Mouse (Mus musculus): ENCODE results near the gene Rassf1. TPM values are rescaled to one million over a fixed set of nuclear protein-coding genes. Genes with fewer than 3 reads are reported as not detected.
"Not testable (repeated sequence)": the region's sequence is repeated elsewhere in the genome, so short reads cannot be mapped to it uniquely, and the experiment has no call there.

The Rassf1 gene
- polyA plus RNA-seq, 1 experiment from 2014 or later = 68.9 TPM

- peak; percentile 80 for ATAC-seq (ENCODE audit: low FRiP score, low TSS enrichment)
- peaks cover 52% of the 10 kb centered on the region for H3K4me1 ChIP-seq (ENCODE audit: insufficient read depth, low read length)
- peak overlapping the region; percentile 58 for H3K4me2 ChIP-seq (replicated peaks; ENCODE audit: low read depth, low read length)
- WGBS = under 1% methylated on average over 41 of the region's 41 CpGs
- H3K27me3 ChIP-seq (ENCODE audit: insufficient read depth, low read length) = no peaks in the 10 kb centered on the region
- peak overlapping the region; percentile 85 for H3K9ac ChIP-seq (replicated peaks; ENCODE audit: low read length)
- peak overlapping the region; percentile 96 for H3K27ac ChIP-seq (ENCODE audit: low read length)
- no peaks in the 10 kb centered on the region for H3K9me3 ChIP-seq (ENCODE audit: low read length)
- peaks cover 39% of the 10 kb centered on the region for H3K36me3 ChIP-seq (ENCODE audit: insufficient read depth, low read length)
- peak overlapping the region; percentile 87 for H3K4me3 ChIP-seq (ENCODE audit: low read length)
Observed at GRCm38 (mm10) chr9:107568331-107569261, 17.2 kb downstream of the Rassf1 start.

DNA sequence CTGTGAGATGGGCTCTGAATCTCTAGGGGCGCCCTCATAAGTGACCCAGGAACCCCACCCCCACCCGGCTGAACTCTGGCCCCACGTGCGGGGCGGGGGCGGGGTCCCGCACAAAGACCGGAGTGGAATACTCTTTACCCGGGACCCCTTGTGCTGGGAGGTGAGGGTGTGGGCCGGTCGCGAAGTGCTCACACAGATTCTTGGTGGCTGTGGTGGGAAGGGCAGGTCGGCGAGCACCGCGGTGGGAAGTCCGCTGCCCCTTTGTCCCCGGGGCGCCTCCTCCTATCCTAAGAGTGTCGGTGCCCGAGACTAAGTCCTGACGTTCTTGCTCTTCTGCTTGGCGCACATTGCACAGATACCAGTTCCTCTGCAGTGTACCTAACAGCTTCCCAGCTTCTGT lies 17.9 kb downstream of the Rassf1 start:
- Histone ChIP-seq H3K4me1 (ENCODE audit: insufficient read depth, low read length) (peaks cover 45% of the 10 kb centered on the region), H3K27ac (ENCODE audit: low read length) (peak overlapping the region; percentile 96), H3K36me3 (ENCODE audit: insufficient read depth, low read length) (peaks cover 43% of the 10 kb centered on the region), H3K27me3 (ENCODE audit: insufficient read depth, low read length) (no peaks in the 10 kb centered on the region), H3K9ac (replicated peaks; ENCODE audit: low read length) (peak overlapping the region; percentile 85), H3K9me3 (ENCODE audit: low read length) (no peaks in the 10 kb centered on the region), H3K4me3 (ENCODE audit: low read length) (peak overlapping the region; percentile 87), H3K4me2 (replicated peaks; ENCODE audit: low read depth, low read length) (peak overlapping the region; percentile 58)
- ATAC-seq (ENCODE audit: low FRiP score, low TSS enrichment) = no peak; the same call in none of the 2 replicates
- 1% methylated on average over 23 of the region's 23 CpGs for WGBS

DNA sequence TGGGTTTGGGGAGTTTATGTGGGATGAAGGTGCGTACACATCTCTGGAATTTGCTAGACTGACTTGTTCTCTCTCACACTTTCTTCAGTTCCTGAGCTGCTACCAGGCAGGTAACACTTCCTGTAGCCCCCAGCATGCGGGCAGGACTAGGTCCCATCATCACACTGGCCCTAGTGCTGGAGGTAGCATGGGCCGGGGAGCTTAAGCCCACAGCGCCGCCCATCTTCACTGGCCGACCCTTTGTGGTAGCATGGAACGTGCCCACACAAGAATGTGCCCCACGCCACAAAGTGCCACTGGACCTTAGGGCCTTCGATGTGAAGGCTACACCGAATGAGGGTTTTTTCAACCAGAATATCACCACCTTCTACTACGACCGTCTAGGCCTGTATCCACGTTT lies 18.7 kb downstream of the Rassf1 start:
- no peaks in the 10 kb centered on the region for H3K9me3 ChIP-seq (ENCODE audit: low read length)
- peak overlapping the region; percentile 96; the same call in 1 of the 2 replicates for H3K27ac ChIP-seq (ENCODE audit: low read length)
- H3K36me3 ChIP-seq (ENCODE audit: insufficient read depth, low read length) = peaks cover 43% of the 10 kb centered on the region
- no peaks in the 10 kb centered on the region for H3K27me3 ChIP-seq (ENCODE audit: insufficient read depth, low read length)
- peak overlapping the region; percentile 85 for H3K9ac ChIP-seq (replicated peaks; ENCODE audit: low read length)
- WGBS = 34% methylated on average over 13 of the region's 13 CpGs
- H3K4me3 ChIP-seq (ENCODE audit: low read length) = peak overlapping the region; percentile 87
- ATAC-seq (ENCODE audit: low FRiP score, low TSS enrichment) = no peak
- H3K4me2 ChIP-seq (replicated peaks; ENCODE audit: low read depth, low read length) = peak overlapping the region; percentile 58
- H3K4me1 ChIP-seq (ENCODE audit: insufficient read depth, low read length) = peaks cover 39% of the 10 kb centered on the region

DNA sequence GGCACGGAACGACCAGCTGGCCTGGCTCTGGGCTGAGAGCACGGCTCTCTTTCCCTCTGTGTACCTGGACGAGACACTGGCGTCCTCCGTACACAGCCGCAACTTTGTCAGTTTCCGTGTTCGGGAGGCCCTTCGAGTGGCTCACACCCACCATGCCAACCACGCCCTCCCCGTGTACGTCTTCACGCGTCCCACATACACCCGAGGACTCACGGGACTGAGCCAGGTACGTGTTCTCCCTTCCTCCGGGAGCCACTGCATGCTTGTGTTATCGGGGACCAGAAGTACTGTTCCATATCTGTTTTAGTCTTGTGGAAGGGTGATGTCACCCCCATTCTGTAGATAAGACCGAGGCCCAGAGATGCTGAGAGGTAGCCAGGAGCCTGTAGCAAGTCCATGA lies 19.5 kb downstream of the Rassf1 start:
- WGBS = 89% methylated on average over 21 of the region's 21 CpGs
- Histone ChIP-seq H3K36me3 (ENCODE audit: insufficient read depth, low read length) (peaks cover 42% of the 10 kb centered on the region), H3K27ac (ENCODE audit: low read length) (no peak overlapping the region), H3K9ac (replicated peaks; ENCODE audit: low read length) (peak overlapping the region; percentile 85), H3K4me2 (replicated peaks; ENCODE audit: low read depth, low read length) (peak overlapping the region; percentile 58), H3K27me3 (ENCODE audit: insufficient read depth, low read length) (no peaks in the 10 kb centered on the region), H3K4me1 (ENCODE audit: insufficient read depth, low read length) (peaks cover 43% of the 10 kb centered on the region), H3K9me3 (ENCODE audit: low read length) (no peaks in the 10 kb centered on the region), H3K4me3 (ENCODE audit: low read length) (peak overlapping the region; percentile 87)
- no peak for ATAC-seq (ENCODE audit: low FRiP score, low TSS enrichment)

DNA sequence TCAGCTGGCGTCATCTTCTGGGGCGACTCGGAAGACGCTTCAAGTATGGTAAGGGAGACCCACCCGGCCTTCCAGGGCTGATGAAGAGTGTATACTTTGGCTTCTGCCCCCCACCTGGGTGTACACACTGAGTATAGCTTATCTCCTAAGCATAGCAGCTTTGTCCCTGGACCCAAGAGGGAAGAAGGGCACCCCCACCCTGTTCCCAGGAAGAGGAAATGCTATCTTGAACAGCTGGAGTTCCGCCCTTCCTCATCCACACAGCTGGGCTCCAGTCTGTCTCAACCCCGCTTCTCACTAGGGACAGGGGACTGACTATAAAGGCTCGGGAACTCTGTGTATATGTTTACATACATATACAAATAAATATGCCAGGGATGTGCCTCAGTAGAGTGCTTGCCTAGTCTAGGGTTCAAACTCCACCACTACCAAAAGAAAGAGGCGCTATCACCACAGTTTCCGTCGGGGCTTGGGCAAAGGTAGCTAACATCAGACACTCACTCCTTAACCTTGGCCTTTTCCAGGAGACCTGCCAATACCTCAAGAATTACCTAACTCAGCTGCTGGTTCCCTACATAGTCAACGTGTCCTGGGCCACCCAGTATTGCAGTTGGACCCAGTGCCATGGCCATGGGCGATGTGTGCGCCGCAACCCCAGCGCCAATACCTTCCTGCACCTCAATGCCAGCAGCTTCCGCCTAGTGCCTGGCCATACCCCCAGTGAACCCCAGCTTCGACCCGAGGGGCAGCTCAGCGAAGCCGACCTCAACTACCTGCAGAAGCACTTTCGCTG lies 20.4 kb downstream of the Rassf1 start:
- 90% methylated on average over 22 of the region's 22 CpGs for WGBS
- Histone ChIP-seq H3K9ac (replicated peaks; ENCODE audit: low read length) (no peak overlapping the region), H3K4me3 (ENCODE audit: low read length) (0 out of 2 replicates have a peak overlapping the region, but pooled peaks have one; percentile 2)

GRCm38 (mm10) chr9:107572327-107572662 lies 20.9 kb downstream of the Rassf1 start:
- no peaks in the 10 kb centered on the region for H3K9me3 ChIP-seq (ENCODE audit: low read length)
- H3K27me3 ChIP-seq (ENCODE audit: insufficient read depth, low read length) = no peaks in the 10 kb centered on the region
- ATAC-seq (ENCODE audit: low FRiP score, low TSS enrichment) = no peak
- H3K4me2 ChIP-seq (replicated peaks; ENCODE audit: low read depth, low read length) = no peak overlapping the region
- peaks cover 42% of the 10 kb centered on the region for H3K36me3 ChIP-seq (ENCODE audit: insufficient read depth, low read length)
- no peak overlapping the region for H3K27ac ChIP-seq (ENCODE audit: low read length)
- 96% methylated on average over 2 of the region's 2 CpGs for WGBS
- H3K4me1 ChIP-seq (ENCODE audit: insufficient read depth, low read length) = peaks cover 47% of the 10 kb centered on the region
- H3K9ac ChIP-seq (replicated peaks; ENCODE audit: low read length) = no peak overlapping the region
- H3K4me3 ChIP-seq (ENCODE audit: low read length) = no peak overlapping the region

More for the DNA sequence above, 20.4 kb downstream of the Rassf1 start:
- Histone ChIP-seq H3K4me1 (ENCODE audit: insufficient read depth, low read length) (peaks cover 47% of the 10 kb centered on the region), H3K4me2 (replicated peaks; ENCODE audit: low read depth, low read length) (peak overlapping the region; percentile 58), H3K27ac (ENCODE audit: low read length) (no peak overlapping the region), H3K9me3 (ENCODE audit: low read length) (no peaks in the 10 kb centered on the region), H3K36me3 (ENCODE audit: insufficient read depth, low read length) (peaks cover 42% of the 10 kb centered on the region), H3K27me3 (ENCODE audit: insufficient read depth, low read length) (no peaks in the 10 kb centered on the region)
- ATAC-seq (ENCODE audit: low FRiP score, low TSS enrichment) = no peak

- not testable (repeated sequence) for H3K4me2 ChIP-seq (replicated peaks; ENCODE audit: low read depth, low read length); ATAC-seq (ENCODE audit: low FRiP score, low TSS enrichment); H3K27me3 ChIP-seq (ENCODE audit: insufficient read depth, low read length); H3K9ac ChIP-seq (replicated peaks; ENCODE audit: low read length); H3K4me3 ChIP-seq (ENCODE audit: low read length); H3K9me3 ChIP-seq (ENCODE audit: low read length); H3K27ac ChIP-seq (ENCODE audit: low read length)
- peaks cover 42% of the 10 kb centered on the region for H3K36me3 ChIP-seq (ENCODE audit: insufficient read depth, low read length)
- WGBS = 92% methylated on average over 6 of the region's 6 CpGs
- peaks cover 44% of the 10 kb centered on the region for H3K4me1 ChIP-seq (ENCODE audit: insufficient read depth, low read length)
Observed at GRCm38 (mm10) chr9:107573774-107574173, 22.4 kb downstream of the Rassf1 start.

GRCm38 (mm10) chr9:107575579-107576356 lies 24.4 kb downstream of the Rassf1 start:
- Histone ChIP-seq H3K4me1 (ENCODE audit: insufficient read depth, low read length) (peaks cover 44% of the 10 kb centered on the region), H3K27me3 (ENCODE audit: insufficient read depth, low read length) (no peaks in the 10 kb centered on the region), H3K36me3 (ENCODE audit: insufficient read depth, low read length) (peaks cover 37% of the 10 kb centered on the region), H3K9ac (replicated peaks; ENCODE audit: low read length) (no peak overlapping the region), H3K9me3 (ENCODE audit: low read length) (no peaks in the 10 kb centered on the region), H3K27ac (ENCODE audit: low read length) (peak overlapping the region; percentile 57), H3K4me3 (ENCODE audit: low read length) (no peak overlapping the region), H3K4me2 (replicated peaks; ENCODE audit: low read depth, low read length) (no peak overlapping the region)
- ATAC-seq (ENCODE audit: low FRiP score, low TSS enrichment) = no peak
- WGBS = 81% methylated on average over 14 of the region's 14 CpGs

GRCm38 (mm10) chr9:107576357-107577107 lies 25.2 kb downstream of the Rassf1 start, which contains the start of gene Hyal1:
TSS of gene Hyal1 (plus strand) at chr9:107576927.
- WGBS = 21% methylated on average over 16 of the region's 16 CpGs
- Histone ChIP-seq H3K4me1 (ENCODE audit: insufficient read depth, low read length) (peaks cover 42% of the 10 kb centered on the region), H3K27me3 (ENCODE audit: insufficient read depth, low read length) (no peaks in the 10 kb centered on the region), H3K27ac (ENCODE audit: low read length) (peak within 1 kb of the TSS; percentile 57), H3K4me2 (replicated peaks; ENCODE audit: low read depth, low read length) (peak within 1 kb of the TSS; percentile 59), H3K4me3 (ENCODE audit: low read length) (peak within 1 kb of the TSS; percentile 49), H3K36me3 (ENCODE audit: insufficient read depth, low read length) (peaks cover 29% of the 10 kb centered on the region), H3K9me3 (ENCODE audit: low read length) (no peaks in the 10 kb centered on the region), H3K9ac (replicated peaks; ENCODE audit: low read length) (peak within 1 kb of the TSS; percentile 68)
- peak; percentile 78 for ATAC-seq (ENCODE audit: low FRiP score, low TSS enrichment)
